Mouse (Mus musculus): ENCODE data around the gene Myrf. TPM values are rescaled to one million over a fixed set of nuclear protein-coding genes. Genes with fewer than 3 reads are reported as not detected.
A peak's percentile ranks its signal among the peaks of the same experiment; 100 is the strongest.

Myrf gene
- polyA plus RNA-seq, 1 experiment from 2014 or later = 1.3 TPM

DNA sequence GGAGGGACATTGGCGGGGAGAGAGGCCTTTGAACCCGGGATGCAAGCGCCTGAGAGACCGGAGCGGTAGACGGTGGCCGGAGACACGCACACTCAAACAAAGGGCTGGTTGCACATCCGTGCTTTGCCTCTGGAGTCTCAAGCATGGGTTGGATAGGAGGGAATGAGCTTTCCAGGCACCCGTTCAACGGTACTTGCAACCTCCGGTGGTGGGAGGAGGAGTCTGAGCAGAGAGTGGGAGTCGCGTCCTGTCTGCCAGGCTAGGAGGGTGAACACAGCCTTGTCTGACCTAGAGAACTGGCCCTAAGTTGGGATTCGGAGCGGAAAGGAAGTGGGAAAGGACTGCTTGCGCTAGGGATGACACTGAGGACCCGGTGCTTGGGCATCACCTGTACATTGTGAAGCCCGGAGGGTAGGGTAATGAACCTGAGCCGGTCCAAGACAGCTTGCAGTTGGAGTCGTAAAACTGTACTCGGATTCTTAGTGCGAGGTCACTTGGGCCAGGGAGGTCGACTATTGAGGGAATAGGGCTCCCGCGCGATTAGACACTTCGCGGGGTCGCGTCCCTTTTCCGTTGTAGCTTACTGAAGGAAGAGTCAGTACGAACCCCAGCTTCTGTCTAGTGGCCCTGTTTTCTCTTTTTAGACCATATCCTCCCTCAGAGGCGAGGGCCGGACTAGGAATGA, 57.1 kb downstream of the Myrf start:
- Histone ChIP-seq H3K9me3 (no peaks in the 10 kb centered on the region), H3K4me1 (peaks cover 31% of the 10 kb centered on the region), H3K4me2 (replicated peaks) (peak overlapping the region; percentile 80), H3K27me3 (no peaks in the 10 kb centered on the region), H3K9ac (peak overlapping the region; percentile 91), H3K27ac (peak overlapping the region; percentile 93), H3K4me3 (peak overlapping the region; percentile 87), H3K36me3 (peaks cover 39% of the 10 kb centered on the region)
- peak; percentile 78 for ATAC-seq (ENCODE audit: low FRiP score, low read depth)
- under 1% methylated on average over 35 of the region's 35 CpGs for WGBS

GRCm38 (mm10) chr19:10182670-10183298, 57.8 kb downstream of the Myrf start, which contains the start of gene Fads1:
Gene Fads1, plus strand, starts transcription at chr19:10182888.
- under 1% methylated on average over 70 of the region's 70 CpGs for WGBS
- Histone ChIP-seq H3K4me2 (replicated peaks) (peak within 1 kb of the TSS; percentile 80), H3K9ac (peak within 1 kb of the TSS; percentile 91), H3K4me1 (peaks cover 25% of the 10 kb centered on the region), H3K4me3 (peak within 1 kb of the TSS; percentile 87), H3K27me3 (no peaks in the 10 kb centered on the region), H3K9me3 (no peaks in the 10 kb centered on the region), H3K36me3 (peaks cover 32% of the 10 kb centered on the region), H3K27ac (peak within 1 kb of the TSS; percentile 93)
- ATAC-seq (ENCODE audit: low FRiP score, low read depth) = peak; percentile 94

DNA sequence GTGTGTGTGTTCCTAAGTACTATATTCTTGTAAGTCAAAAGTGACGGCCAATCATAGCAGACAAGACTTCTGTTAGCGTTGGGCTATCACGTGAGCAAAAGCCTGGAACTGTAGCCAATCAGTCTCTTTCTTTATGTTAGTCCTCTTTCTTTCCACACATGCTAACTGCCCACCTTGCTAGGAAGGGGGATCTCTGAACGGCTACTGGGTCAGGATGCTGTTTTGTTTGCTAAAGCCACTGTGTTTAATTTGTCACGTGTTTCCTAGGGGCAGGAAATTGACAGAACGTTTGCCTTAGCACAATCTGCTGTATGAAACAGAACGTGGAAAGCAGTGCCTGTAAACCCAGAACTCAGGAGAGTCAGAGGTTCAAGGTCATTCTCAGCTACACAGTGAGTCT, 58.4 kb downstream of the Myrf start:
- ATAC-seq (ENCODE audit: low FRiP score, low read depth) = no peak
- 33% methylated on average over 7 of the region's 7 CpGs for WGBS
- H3K4me1 ChIP-seq = peaks cover 22% of the 10 kb centered on the region

GRCm38 (mm10) chr19:10181225-10181624, 59.3 kb downstream of the Myrf start:
- no peak overlapping the region for H3K9ac ChIP-seq
- H3K4me1 ChIP-seq = peaks cover 22% of the 10 kb centered on the region
- WGBS = 91% methylated on average over 7 of the region's 7 CpGs
- no peak overlapping the region for H3K27ac ChIP-seq
- H3K4me3 ChIP-seq = no peak overlapping the region
- no peaks in the 10 kb centered on the region for H3K27me3 ChIP-seq
- peaks cover 17% of the 10 kb centered on the region for H3K36me3 ChIP-seq
- ATAC-seq (ENCODE audit: low FRiP score, low read depth) = no peak
- H3K9me3 ChIP-seq = no peaks in the 10 kb centered on the region
- H3K4me2 ChIP-seq (replicated peaks) = no peak overlapping the region

More for the DNA sequence above, 58.4 kb downstream of the Myrf start:
- Histone ChIP-seq H3K4me3 (peak overlapping the region; percentile 87), H3K9ac (peak overlapping the region; percentile 58; the same call in 1 of the 2 replicates), H3K27me3 (no peaks in the 10 kb centered on the region), H3K36me3 (peaks cover 26% of the 10 kb centered on the region), H3K27ac (peak overlapping the region; percentile 58; the same call in 1 of the 2 replicates), H3K9me3 (no peaks in the 10 kb centered on the region), H3K4me2 (replicated peaks) (peak overlapping the region; percentile 80)

- WGBS = 75% methylated on average over 7 of the region's 7 CpGs
- no peaks in the 10 kb centered on the region for H3K36me3 ChIP-seq
- H3K9me3 ChIP-seq = no peaks in the 10 kb centered on the region
- no peak overlapping the region for H3K4me3 ChIP-seq
- no peaks in the 10 kb centered on the region for H3K27me3 ChIP-seq
- no peak for ATAC-seq (ENCODE audit: low FRiP score, low read depth)
- no peak overlapping the region for H3K9ac ChIP-seq
- no peak overlapping the region for H3K27ac ChIP-seq
- H3K4me2 ChIP-seq (replicated peaks) = no peak overlapping the region
- H3K4me1 ChIP-seq = 0 out of 2 replicates have a peak, but pooled peaks cover 1% of the 10 kb centered on the region
Measured at GRCm38 (mm10) chr19:10176941-10177372, 63.6 kb downstream of the Myrf start.

DNA sequence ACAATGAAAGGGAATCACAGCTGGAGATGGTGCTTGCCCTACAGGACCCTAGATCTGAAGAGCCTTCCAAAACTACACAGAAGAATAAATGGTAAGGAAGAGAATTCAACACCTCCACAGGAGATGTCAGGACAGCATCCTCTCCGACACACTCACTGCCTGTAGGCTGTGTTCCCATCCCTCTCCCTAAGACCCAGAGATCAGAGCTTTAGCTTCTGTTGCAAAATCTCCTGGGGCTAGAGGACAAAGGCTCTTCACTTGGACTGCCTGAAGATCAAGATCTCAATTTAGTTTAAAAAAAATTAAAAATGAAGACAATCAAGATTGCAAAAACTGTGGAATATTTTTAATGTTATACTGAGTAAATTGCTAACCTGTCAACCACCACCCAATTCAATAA, 64.1 kb downstream of the Myrf start:
- H3K4me1 ChIP-seq = no peaks in the 10 kb centered on the region
- no peak overlapping the region for H3K27ac ChIP-seq
- no peak overlapping the region for H3K4me2 ChIP-seq (replicated peaks)
- no peak overlapping the region for H3K4me3 ChIP-seq
- H3K9ac ChIP-seq = no peak overlapping the region
- no peaks in the 10 kb centered on the region for H3K27me3 ChIP-seq
- ATAC-seq (ENCODE audit: low FRiP score, low read depth) = no peak
- 63% methylated on average over 1 of the region's 1 CpGs for WGBS
- H3K9me3 ChIP-seq = no peaks in the 10 kb centered on the region
- H3K36me3 ChIP-seq = no peaks in the 10 kb centered on the region

DNA sequence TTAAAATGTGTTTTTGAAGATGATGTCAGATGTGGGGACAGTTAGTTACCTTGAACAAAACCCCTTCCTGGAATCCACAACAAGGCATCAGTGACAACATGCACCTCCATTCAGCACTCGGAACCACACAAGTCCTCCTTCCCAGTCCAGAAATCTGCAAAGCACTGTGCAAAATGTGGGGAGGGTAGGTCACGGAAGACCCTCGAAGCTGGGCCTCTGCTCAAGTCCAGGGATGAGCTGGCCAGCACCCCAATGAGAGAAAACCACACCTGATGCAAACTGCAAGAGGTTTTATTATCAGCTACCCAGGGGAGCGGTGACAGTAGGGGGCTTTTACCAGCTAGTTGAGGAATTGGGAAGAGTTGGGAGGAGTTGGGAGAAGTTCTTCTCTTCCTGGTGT, 65.6 kb downstream of the Myrf start:
- WGBS = 76% methylated on average over 4 of the region's 4 CpGs
- H3K9ac ChIP-seq = no peak overlapping the region

DNA sequence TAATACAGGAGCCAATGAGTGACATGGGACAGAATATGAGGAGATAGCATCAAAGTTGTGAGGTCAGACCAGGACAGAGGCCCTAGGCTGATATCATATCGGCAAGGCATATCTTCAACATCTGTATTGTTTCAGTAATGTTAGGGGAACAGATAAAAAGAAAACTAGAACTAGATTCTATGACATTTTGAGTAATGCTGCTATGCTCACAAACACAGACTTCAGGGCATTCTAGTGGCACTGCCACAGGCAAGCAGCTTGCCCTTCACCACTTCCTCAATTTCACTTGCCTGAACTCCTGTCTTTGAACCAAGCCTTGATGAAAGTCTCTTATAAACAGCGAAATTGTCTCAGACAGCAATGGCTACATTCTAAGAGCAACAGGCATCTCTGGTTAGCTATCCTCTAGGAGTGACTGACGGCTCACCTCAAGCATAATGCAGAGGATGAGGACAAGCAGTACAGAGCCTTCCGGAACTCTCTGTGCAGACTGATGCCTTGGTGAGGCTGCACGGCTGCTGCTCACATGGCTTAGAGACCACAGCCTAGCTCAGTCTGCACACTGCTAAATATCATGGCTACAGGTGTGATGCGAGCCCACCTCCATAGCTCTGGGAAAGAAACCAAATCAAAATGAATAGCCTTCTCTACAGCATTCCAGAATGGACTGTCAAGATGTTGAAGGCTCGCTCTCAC, 66.6 kb downstream of the Myrf start:
- Histone ChIP-seq H3K9ac (no peak overlapping the region), H3K4me3 (no peak overlapping the region), H3K27me3 (no peaks in the 10 kb centered on the region), H3K4me2 (replicated peaks) (no peak overlapping the region), H3K9me3 (no peaks in the 10 kb centered on the region), H3K36me3 (no peaks in the 10 kb centered on the region), H3K27ac (no peak overlapping the region), H3K4me1 (no peaks in the 10 kb centered on the region)
- ATAC-seq (ENCODE audit: low FRiP score, low read depth) = no peak
- WGBS = 89% methylated on average over 7 of the region's 7 CpGs

More for the DNA sequence above, 65.6 kb downstream of the Myrf start:
- H3K4me1 ChIP-seq = no peaks in the 10 kb centered on the region
- H3K4me3 ChIP-seq = no peak overlapping the region
- no peak overlapping the region for H3K27ac ChIP-seq
- no peaks in the 10 kb centered on the region for H3K36me3 ChIP-seq
- no peaks in the 10 kb centered on the region for H3K9me3 ChIP-seq
- no peak overlapping the region for H3K4me2 ChIP-seq (replicated peaks)
- H3K27me3 ChIP-seq = no peaks in the 10 kb centered on the region
- ATAC-seq (ENCODE audit: low FRiP score, low read depth) = no peak

- no peak overlapping the region for H3K4me2 ChIP-seq (replicated peaks)
- no peak overlapping the region for H3K9ac ChIP-seq
- no peaks in the 10 kb centered on the region for H3K9me3 ChIP-seq
- ATAC-seq (ENCODE audit: low FRiP score, low read depth) = no peak
- 86% methylated on average over 5 of the region's 5 CpGs for whole genome bisulfite sequencing
- H3K36me3 ChIP-seq = no peaks in the 10 kb centered on the region
- H3K27ac ChIP-seq = no peak overlapping the region
- H3K27me3 ChIP-seq = no peaks in the 10 kb centered on the region
- no peak overlapping the region for H3K4me3 ChIP-seq
- no peaks in the 10 kb centered on the region for H3K4me1 ChIP-seq
Measured at GRCm38 (mm10) chr19:10173116-10173718, 67.3 kb downstream of the Myrf start.

- Histone ChIP-seq H3K4me3 (no peak overlapping the region), H3K4me2 (replicated peaks) (no peak overlapping the region), H3K9me3 (no peaks in the 10 kb centered on the region), H3K4me1 (no peaks in the 10 kb centered on the region), H3K36me3 (no peaks in the 10 kb centered on the region), H3K27ac (no peak overlapping the region), H3K9ac (no peak overlapping the region), H3K27me3 (no peaks in the 10 kb centered on the region; the same call in 1 of the 2 replicates)
- no peak for ATAC-seq (ENCODE audit: low FRiP score, low read depth)
Measured at GRCm38 (mm10) chr19:10171846-10172245, 68.7 kb downstream of the Myrf start.

DNA sequence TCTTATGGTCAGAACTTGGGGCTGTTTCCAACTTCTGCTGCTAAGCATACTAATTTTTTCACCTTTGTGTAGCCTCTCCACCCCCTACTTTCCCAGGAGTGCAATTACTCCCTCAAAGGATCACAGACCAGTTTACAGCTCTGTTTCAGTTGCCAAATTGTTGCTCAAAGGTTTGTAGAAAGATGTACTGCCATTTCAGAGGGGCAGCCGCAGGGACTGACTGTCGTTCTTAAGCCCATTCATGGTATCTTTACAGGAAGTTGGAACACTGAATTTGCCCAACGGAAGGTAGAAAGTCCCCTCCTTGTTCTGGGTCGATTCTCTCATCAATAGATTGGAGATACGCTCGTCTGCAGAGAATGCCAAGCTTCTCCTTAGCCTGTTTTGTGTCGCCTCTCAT, 69.2 kb downstream of the Myrf start:
- H3K9me3 ChIP-seq = no peaks in the 10 kb centered on the region
- no peak overlapping the region for H3K4me2 ChIP-seq (replicated peaks)
- H3K4me3 ChIP-seq = no peak overlapping the region
- no peak overlapping the region for H3K27ac ChIP-seq
- no peaks in the 10 kb centered on the region for H3K36me3 ChIP-seq
- H3K4me1 ChIP-seq = no peaks in the 10 kb centered on the region
- ATAC-seq (ENCODE audit: low FRiP score, low read depth) = no peak
- H3K9ac ChIP-seq = no peak overlapping the region
- WGBS = 79% methylated on average over 7 of the region's 7 CpGs
- no peaks in the 10 kb centered on the region; the same call in 1 of the 2 replicates for H3K27me3 ChIP-seq

DNA sequence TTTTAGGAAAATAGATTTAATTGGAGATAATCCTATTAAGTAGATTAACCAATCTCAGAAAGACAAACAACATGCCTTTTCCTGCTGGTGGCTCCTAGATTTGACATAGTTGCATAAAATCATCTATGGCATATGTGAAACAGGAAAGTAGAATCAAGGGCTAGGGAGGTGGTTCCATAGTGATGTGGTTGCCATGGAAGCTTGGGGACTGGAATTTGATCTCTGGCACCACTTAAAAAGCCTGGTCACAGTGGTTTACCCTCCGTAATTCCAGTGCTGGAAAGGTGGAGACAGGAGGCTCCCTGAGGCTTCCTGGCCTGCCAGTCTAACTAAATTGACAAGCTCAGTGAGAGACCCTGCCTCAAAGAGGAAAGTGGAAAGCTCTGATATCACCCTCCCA, 70.1 kb downstream of the Myrf start:
- H3K4me2 ChIP-seq (replicated peaks) = no peak overlapping the region
- ATAC-seq (ENCODE audit: low FRiP score, low read depth) = no peak
- no peaks in the 10 kb centered on the region for H3K36me3 ChIP-seq
- no peaks in the 10 kb centered on the region for H3K4me1 ChIP-seq
- H3K4me3 ChIP-seq = no peak overlapping the region
- no peaks in the 10 kb centered on the region; the same call in 1 of the 2 replicates for H3K27me3 ChIP-seq
- WGBS = 46% methylated on average over 1 of the region's 1 CpGs
- H3K9ac ChIP-seq = no peak overlapping the region
- no peaks in the 10 kb centered on the region for H3K9me3 ChIP-seq
- no peak overlapping the region for H3K27ac ChIP-seq
